Mouse (Mus musculus): Measurements from ENCODE around the gene Pias3. TPM values are rescaled to one million over a fixed set of nuclear protein-coding genes. Genes with fewer than 3 reads are reported as not detected.
"Not testable (repeated sequence)": the region's sequence is repeated elsewhere in the genome, so short reads cannot be mapped to it uniquely, and the experiment has no call there.

The Pias3 gene
- polyA plus RNA-seq, 1 experiment from 2014 or later = 43.4 TPM

DNA sequence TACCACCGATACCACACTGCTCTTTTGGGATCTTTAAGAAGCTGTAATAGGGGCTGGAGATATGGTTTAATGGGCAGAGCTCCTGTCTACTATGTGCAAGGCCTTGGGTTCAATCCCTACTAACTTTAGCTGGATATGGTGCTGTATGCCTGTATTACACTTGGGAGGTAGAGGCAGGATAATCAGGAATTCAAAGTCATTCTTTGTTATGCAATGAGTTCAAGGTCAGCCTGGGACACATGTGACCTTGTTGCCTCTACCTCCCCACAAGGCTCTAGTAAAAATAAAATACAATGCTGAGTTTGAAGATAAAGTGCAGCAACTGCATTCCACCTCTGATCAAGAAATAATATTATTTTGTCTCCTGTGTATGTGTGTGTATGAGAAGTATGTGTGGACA, 37.8 kb downstream of the Pias3 start:
- WGBS = 100% methylated on average over 1 of the region's 1 CpGs
- ATAC-seq = no peak
- H3K4me3 ChIP-seq (ENCODE audit: low read length) = no peak overlapping the region
- no peaks in the 10 kb centered on the region for H3K36me3 ChIP-seq (ENCODE audit: control insufficient read depth, insufficient read depth, low read length)
- H3K27ac ChIP-seq (ENCODE audit: low read depth, low read length) = no peak overlapping the region
- no peaks in the 10 kb centered on the region for H3K27me3 ChIP-seq (replicated peaks; ENCODE audit: control insufficient read depth, insufficient read depth, low read length)
- peaks cover 6% of the 10 kb centered on the region for H3K4me1 ChIP-seq (ENCODE audit: control insufficient read depth, insufficient read depth, low read depth, low read length)
- no peak overlapping the region for H3K4me2 ChIP-seq (ENCODE audit: low read length)
- no peaks in the 10 kb centered on the region for H3K9me3 ChIP-seq (ENCODE audit: control insufficient read depth, low read length)
- no peak overlapping the region for H3K9ac ChIP-seq (ENCODE audit: low read depth, low read length)

DNA sequence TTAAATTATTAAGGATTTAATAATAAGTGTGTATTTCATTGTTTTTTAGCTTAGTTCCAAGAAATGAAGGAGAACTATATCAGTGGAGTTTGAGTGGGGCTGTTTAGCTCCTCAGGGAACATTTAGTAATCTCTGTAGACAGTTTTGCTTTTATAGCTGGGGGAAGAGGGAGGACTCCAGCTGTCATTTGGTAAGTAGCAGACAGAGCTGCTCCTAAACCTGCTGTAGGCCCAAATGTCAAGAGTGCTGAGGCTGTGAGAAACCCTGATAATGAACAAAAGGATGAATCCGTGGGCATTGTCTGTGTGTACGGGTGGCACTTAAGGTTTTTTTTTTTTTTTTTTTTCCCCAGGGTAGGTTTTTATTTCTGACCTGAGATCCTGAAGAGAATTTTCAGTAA, 39.0 kb downstream of the Pias3 start:
- no peak overlapping the region for H3K4me2 ChIP-seq (ENCODE audit: low read length)
- 83% methylated on average over 2 of the region's 2 CpGs for WGBS
- no peaks in the 10 kb centered on the region for H3K27me3 ChIP-seq (replicated peaks; ENCODE audit: control insufficient read depth, insufficient read depth, low read length)
- no peak overlapping the region for H3K9ac ChIP-seq (ENCODE audit: low read depth, low read length)
- no peak overlapping the region for H3K4me3 ChIP-seq (ENCODE audit: low read length)
- ATAC-seq = no peak
- no peaks in the 10 kb centered on the region for H3K9me3 ChIP-seq (ENCODE audit: control insufficient read depth, low read length)
- H3K4me1 ChIP-seq (ENCODE audit: control insufficient read depth, insufficient read depth, low read depth, low read length) = no peaks in the 10 kb centered on the region
- H3K36me3 ChIP-seq (ENCODE audit: control insufficient read depth, insufficient read depth, low read length) = no peaks in the 10 kb centered on the region
- no peak overlapping the region for H3K27ac ChIP-seq (ENCODE audit: low read depth, low read length)

DNA sequence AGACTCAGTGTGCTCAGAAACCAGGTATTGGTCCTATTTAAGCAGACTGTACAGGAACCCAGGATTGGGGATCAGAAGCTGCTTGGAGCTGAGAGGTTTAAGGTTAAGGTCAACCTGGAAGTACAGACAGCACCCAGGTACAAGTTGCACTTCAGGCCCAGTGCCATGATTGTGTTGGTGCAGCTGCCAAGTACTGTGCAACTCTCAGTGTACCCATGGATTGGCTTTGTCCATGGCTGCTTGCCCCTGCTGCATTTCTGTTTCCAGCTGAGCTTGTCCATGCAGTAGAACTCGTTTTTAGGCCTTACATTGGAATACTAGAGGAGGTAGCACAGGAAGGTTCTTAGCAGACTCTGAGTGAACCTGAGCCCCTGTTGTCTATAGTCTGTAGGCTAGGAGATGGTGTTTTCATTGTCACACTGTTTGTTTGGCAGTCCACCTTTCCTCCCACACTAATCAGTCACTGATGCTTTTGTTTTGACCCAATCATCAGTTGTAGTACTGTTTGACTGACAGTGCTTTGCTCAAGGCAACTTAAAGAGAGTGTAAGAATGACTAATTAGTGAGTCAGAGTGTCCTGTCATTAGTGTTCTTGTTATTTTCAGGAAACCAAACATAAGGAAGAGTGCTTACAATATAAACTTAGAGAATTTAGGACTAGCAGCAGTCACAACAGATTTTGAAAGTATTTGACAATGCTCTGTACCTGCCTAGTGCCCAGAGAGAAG, 41.0 kb downstream of the Pias3 start:
- WGBS = 53% methylated on average over 1 of the region's 1 CpGs

DNA sequence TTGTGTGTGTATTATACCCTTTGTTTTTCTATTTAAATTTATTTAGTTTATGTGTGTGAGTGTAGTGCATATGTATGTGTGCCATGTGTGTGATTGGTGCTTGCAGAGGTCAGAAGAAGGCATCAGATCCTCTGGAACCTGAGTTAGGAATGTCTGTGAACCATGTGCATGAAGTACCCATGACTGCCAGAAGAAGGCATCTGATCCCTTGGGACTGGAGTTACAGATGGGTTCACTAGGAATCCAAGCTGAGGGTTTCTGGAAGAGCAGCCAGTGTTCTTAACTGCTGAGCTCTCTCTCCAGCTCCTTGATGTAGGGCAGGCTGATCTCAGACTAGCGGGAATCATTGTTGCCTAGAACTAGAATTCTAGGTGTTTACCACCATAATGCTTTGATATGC, 41.8 kb downstream of the Pias3 start:
- Histone ChIP-seq H3K9ac (ENCODE audit: low read depth, low read length) (no peak overlapping the region), H3K4me2 (ENCODE audit: low read length) (no peak overlapping the region), H3K36me3 (ENCODE audit: control insufficient read depth, insufficient read depth, low read length) (no peaks in the 10 kb centered on the region), H3K27me3 (replicated peaks; ENCODE audit: control insufficient read depth, insufficient read depth, low read length) (no peaks in the 10 kb centered on the region), H3K27ac (ENCODE audit: low read depth, low read length) (no peak overlapping the region), H3K4me3 (ENCODE audit: low read length) (no peak overlapping the region), H3K4me1 (ENCODE audit: control insufficient read depth, insufficient read depth, low read depth, low read length) (no peaks in the 10 kb centered on the region), H3K9me3 (ENCODE audit: control insufficient read depth, low read length) (no peaks in the 10 kb centered on the region)
- WGBS = 82% methylated on average over 1 of the region's 1 CpGs
- ATAC-seq = no peak

More for the DNA sequence above, 41.0 kb downstream of the Pias3 start:
- Histone ChIP-seq H3K27ac (ENCODE audit: low read depth, low read length) (no peak overlapping the region), H3K36me3 (ENCODE audit: control insufficient read depth, insufficient read depth, low read length) (no peaks in the 10 kb centered on the region), H3K4me3 (ENCODE audit: low read length) (no peak overlapping the region), H3K4me1 (ENCODE audit: control insufficient read depth, insufficient read depth, low read depth, low read length) (no peaks in the 10 kb centered on the region), H3K27me3 (replicated peaks; ENCODE audit: control insufficient read depth, insufficient read depth, low read length) (no peaks in the 10 kb centered on the region), H3K4me2 (ENCODE audit: low read length) (no peak overlapping the region), H3K9me3 (ENCODE audit: control insufficient read depth, low read length) (no peaks in the 10 kb centered on the region), H3K9ac (ENCODE audit: low read depth, low read length) (no peak overlapping the region)
- ATAC-seq = no peak

DNA sequence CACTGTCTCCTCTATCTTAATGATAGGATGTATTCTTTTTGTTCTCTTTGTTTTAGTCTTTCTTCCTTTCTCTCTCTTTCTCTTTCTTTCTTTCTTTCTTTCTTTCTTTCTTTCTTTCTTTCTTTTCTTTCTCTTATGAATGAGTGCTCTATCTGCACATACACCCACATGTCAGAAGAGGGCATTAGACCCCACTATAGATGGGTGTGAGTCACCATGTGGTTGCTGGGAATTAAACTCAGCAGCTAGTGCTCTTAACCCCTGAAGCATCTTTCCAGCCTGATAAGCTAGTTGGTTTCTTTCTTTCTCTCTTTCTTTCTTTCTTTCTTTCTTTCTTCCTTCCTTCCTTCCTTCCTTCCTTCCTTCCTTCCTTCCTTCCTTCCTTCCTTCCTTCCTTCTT, 44.1 kb downstream of the Pias3 start:
- not testable (repeated sequence) for H3K4me3 ChIP-seq (ENCODE audit: low read length); H3K4me2 ChIP-seq (ENCODE audit: low read length); H3K4me1 ChIP-seq (ENCODE audit: control insufficient read depth, insufficient read depth, low read depth, low read length); H3K9ac ChIP-seq (ENCODE audit: low read depth, low read length); H3K9me3 ChIP-seq (ENCODE audit: control insufficient read depth, low read length); ATAC-seq; H3K36me3 ChIP-seq (ENCODE audit: control insufficient read depth, insufficient read depth, low read length); H3K27me3 ChIP-seq (replicated peaks; ENCODE audit: control insufficient read depth, insufficient read depth, low read length); H3K27ac ChIP-seq (ENCODE audit: low read depth, low read length)

DNA sequence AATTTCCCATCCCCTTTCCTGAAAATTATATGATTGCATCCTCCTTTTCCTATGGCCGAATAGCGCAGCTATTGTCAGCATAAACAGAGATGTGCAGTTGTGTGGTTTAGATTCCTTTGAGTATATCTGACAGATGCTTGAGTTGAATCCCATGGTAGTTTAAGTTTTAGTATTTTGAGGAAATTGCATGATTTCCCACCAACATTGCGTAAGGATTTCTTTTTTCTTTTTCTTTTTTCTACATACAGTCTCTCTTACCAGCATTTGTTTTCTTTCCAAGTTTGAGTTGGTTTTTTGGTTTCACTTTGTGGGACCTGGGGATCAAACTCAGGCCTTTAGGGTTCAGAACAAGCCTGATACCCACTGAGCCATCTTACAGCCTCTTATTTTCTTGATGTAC, 48.2 kb downstream of the Pias3 start:
- H3K9me3 ChIP-seq (ENCODE audit: control insufficient read depth, low read length) = no peaks in the 10 kb centered on the region
- H3K36me3 ChIP-seq (ENCODE audit: control insufficient read depth, insufficient read depth, low read length) = no peaks in the 10 kb centered on the region
- no peak overlapping the region for H3K4me3 ChIP-seq (ENCODE audit: low read length)
- H3K4me2 ChIP-seq (ENCODE audit: low read length) = no peak overlapping the region
- H3K4me1 ChIP-seq (ENCODE audit: control insufficient read depth, insufficient read depth, low read depth, low read length) = no peaks in the 10 kb centered on the region
- no peak overlapping the region for H3K9ac ChIP-seq (ENCODE audit: low read depth, low read length)
- H3K27me3 ChIP-seq (replicated peaks; ENCODE audit: control insufficient read depth, insufficient read depth, low read length) = no peaks in the 10 kb centered on the region
- H3K27ac ChIP-seq (ENCODE audit: low read depth, low read length) = no peak overlapping the region
- ATAC-seq = no peak
- WGBS = 97% methylated on average over 3 of the region's 3 CpGs

DNA sequence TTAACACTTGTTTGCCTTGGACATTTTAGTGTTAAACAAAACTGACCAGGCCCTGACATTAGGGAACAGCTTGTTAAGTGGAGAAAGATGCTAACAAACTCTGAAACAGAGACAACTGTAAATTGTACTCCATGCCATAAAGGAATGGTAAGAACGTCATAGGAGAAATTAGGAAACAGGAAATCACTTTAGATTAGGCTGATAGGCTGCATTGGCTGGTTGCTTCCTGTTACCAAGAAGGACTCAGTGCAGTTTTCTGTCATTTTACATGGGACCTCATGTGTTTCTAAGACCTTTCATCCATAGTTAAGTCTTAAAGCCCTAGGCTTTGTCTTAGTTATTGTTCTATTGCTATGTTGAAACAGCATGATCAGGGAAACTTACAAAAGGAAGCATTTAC, 50.6 kb downstream of the Pias3 start:
- H3K9ac ChIP-seq (ENCODE audit: low read depth, low read length) = no peak overlapping the region
- H3K36me3 ChIP-seq (ENCODE audit: control insufficient read depth, insufficient read depth, low read length) = no peaks in the 10 kb centered on the region
- 79% methylated on average over 1 of the region's 1 CpGs for WGBS
- no peak for ATAC-seq
- no peaks in the 10 kb centered on the region for H3K9me3 ChIP-seq (ENCODE audit: control insufficient read depth, low read length)
- no peaks in the 10 kb centered on the region for H3K27me3 ChIP-seq (replicated peaks; ENCODE audit: control insufficient read depth, insufficient read depth, low read length)
- no peak overlapping the region for H3K4me2 ChIP-seq (ENCODE audit: low read length)
- H3K4me1 ChIP-seq (ENCODE audit: control insufficient read depth, insufficient read depth, low read depth, low read length) = no peaks in the 10 kb centered on the region
- no peak overlapping the region for H3K4me3 ChIP-seq (ENCODE audit: low read length)
- H3K27ac ChIP-seq (ENCODE audit: low read depth, low read length) = no peak overlapping the region

Other genes with a start within 250 kb of the Pias3 start
- gene BC107364, start 244.1 kb upstream of the Pias3 start, polyA plus RNA-seq (2015; fragmentation: Nextera tagmentation; extraction: Ambion mirVana) = not detected in 2 replicates
- 3.3 and 3.5 TPM in 2 replicates for gene Hfe2, start 171.2 kb upstream of the Pias3 start, polyA plus RNA-seq (2015; fragmentation: Nextera tagmentation; extraction: Ambion mirVana)
- gene Txnip, start 138.4 kb upstream of the Pias3 start, polyA plus RNA-seq (2015; fragmentation: Nextera tagmentation; extraction: Ambion mirVana) = 51.0 and 53.6 TPM in 2 replicates
- 1.0 and 1.9 TPM in 2 replicates for gene Gm16253, start 119.4 kb upstream of the Pias3 start, polyA plus RNA-seq (2015; fragmentation: Nextera tagmentation; extraction: Ambion mirVana)
- gene Polr3gl, start 102.2 kb upstream of the Pias3 start, polyA plus RNA-seq (2015; fragmentation: Nextera tagmentation; extraction: Ambion mirVana) = 31.0 and 33.3 TPM in 2 replicates
- gene Ankrd34a, start 99.7 kb upstream of the Pias3 start, polyA plus RNA-seq (2015; fragmentation: Nextera tagmentation; extraction: Ambion mirVana) = 21.5 and 23.9 TPM in 2 replicates
- 5.1 and 5.8 TPM in 2 replicates for gene Lix1l, start 95.2 kb upstream of the Pias3 start, polyA plus RNA-seq (2015; fragmentation: Nextera tagmentation; extraction: Ambion mirVana)
- 110 and 113 TPM in 2 replicates for gene Rbm8a, start 66.5 kb upstream of the Pias3 start, polyA plus RNA-seq (2015; fragmentation: Nextera tagmentation; extraction: Ambion mirVana)
- gene Pex11b, start 61.0 kb upstream of the Pias3 start, polyA plus RNA-seq (2015; fragmentation: Nextera tagmentation; extraction: Ambion mirVana) = 62.4 and 66.2 TPM in 2 replicates
- gene Gm42957, start 60.9 kb upstream of the Pias3 start, polyA plus RNA-seq (2015; fragmentation: Nextera tagmentation; extraction: Ambion mirVana) = 0.06 and 0.10 TPM in 2 replicates
- gene Itga10, start 50.8 kb upstream of the Pias3 start, polyA plus RNA-seq (2015; fragmentation: Nextera tagmentation; extraction: Ambion mirVana) = 0.85 and 1.1 TPM in 2 replicates
- 2.5 and 2.8 TPM in 2 replicates for gene Ankrd35, start 26.3 kb upstream of the Pias3 start, polyA plus RNA-seq (2015; fragmentation: Nextera tagmentation; extraction: Ambion mirVana)
- 20.4 and 22.4 TPM in 2 replicates for gene Nudt17, start 12.2 kb downstream of the Pias3 start, polyA plus RNA-seq (2015; fragmentation: Nextera tagmentation; extraction: Ambion mirVana)
- gene Polr3c, start 31.2 kb downstream of the Pias3 start, polyA plus RNA-seq (2015; fragmentation: Nextera tagmentation; extraction: Ambion mirVana) = 31.4 and 33.7 TPM in 2 replicates
- 72.2 and 82.0 TPM in 2 replicates for gene Rnf115, start 31.3 kb downstream of the Pias3 start, polyA plus RNA-seq (2015; fragmentation: Nextera tagmentation; extraction: Ambion mirVana)
- 0.15 and 0.32 TPM in 2 replicates for gene Pdzk1, start 132.9 kb downstream of the Pias3 start, polyA plus RNA-seq (2015; fragmentation: Nextera tagmentation; extraction: Ambion mirVana)
- gene Cd160, start 133.0 kb downstream of the Pias3 start, polyA plus RNA-seq (2015; fragmentation: Nextera tagmentation; extraction: Ambion mirVana) = 0.16 and 0.21 TPM in 2 replicates
- 2.1 and 3.3 TPM in 2 replicates for gene Gja5, start 208.3 kb downstream of the Pias3 start, polyA plus RNA-seq (2015; fragmentation: Nextera tagmentation; extraction: Ambion mirVana)
- gene Gpr89, start 209.0 kb downstream of the Pias3 start, polyA plus RNA-seq (2015; fragmentation: Nextera tagmentation; extraction: Ambion mirVana) = 35.1 and 41.1 TPM in 2 replicates
- 0.03 and 0.04 TPM in 2 replicates for gene Gja8, start 229.6 kb downstream of the Pias3 start, polyA plus RNA-seq (2015; fragmentation: Nextera tagmentation; extraction: Ambion mirVana)